Mouse (Mus musculus) E14TG2a.4 (cell line): Measurements from ENCODE around the gene Nop2.

Source experiments
- CTCF ChIP-seq: conservative IDR thresholded peaks from 2 replicates; pipeline ENCODE4 v1.5.1; 2014; ENCODE audit warnings: low read length
- NANOG ChIP-seq: IDR thresholded peaks from 2 replicates; pipeline ENCODE4 v1.6.1; 2014; ENCODE audit warnings: borderline replicate concordance, low read length, mixed read lengths
- POU5F1 ChIP-seq: IDR thresholded peaks from 2 replicates; pipeline ENCODE4 v1.6.1; 2014; ENCODE audit warnings: low read length, borderline replicate concordance

DNA sequence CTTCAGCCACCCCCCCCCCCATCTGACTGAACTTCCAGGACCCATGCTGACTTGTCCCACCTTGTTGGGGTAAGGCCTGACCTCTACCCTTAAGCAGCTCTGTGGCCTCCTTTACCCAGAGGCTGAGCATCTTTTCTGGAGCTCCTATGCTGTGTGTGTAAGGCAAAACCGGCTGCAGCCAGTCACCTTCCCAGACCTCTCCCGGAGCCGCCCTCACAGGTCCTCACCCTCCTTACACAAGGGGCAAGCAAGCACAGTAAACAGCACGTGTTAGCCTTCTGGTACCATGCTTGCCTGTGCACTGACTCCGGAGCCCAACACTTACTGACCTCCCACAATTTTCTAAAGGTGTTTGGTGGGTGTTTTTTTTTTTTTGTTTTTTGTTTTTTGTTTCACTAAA, 43.8 kb downstream of the Nop2 start:
- TF ChIP-seq CTCF = no peak
- no peak for TF ChIP-seq NANOG
- TF ChIP-seq POU5F1 = no peak
